Mouse (Mus musculus) stomach, postnatal 0 days (tissue): Measurements from ENCODE around the gene Rab1a. TPM values are rescaled to one million over a fixed set of nuclear protein-coding genes. Genes with fewer than 3 reads are reported as not detected.
A peak's percentile ranks its signal among the peaks of the same experiment; 100 is the strongest.

Source experiments
- ATAC-seq: fragments of 200-750 bp; cut with Nextera tagmentation; 2 replicates; pipeline ENCODE4 v1.8.0; 2017; ENCODE audit not compliant: low FRiP score, low TSS enrichment
- DNase-seq: peaks from one replicate; pipeline ENCODE4 v3.0.0-alpha.2; 2016; ENCODE audit warnings: low spot score
- H3K27ac ChIP-seq: fragments of 300-500 bp; sonication (generic); replicated peaks from 2 replicates; pipeline ENCODE4 v1.5.1; 2014; ENCODE audit warnings: mild to moderate bottlenecking, control low read depth
- H3K27me3 ChIP-seq: fragments of 300-500 bp; sonication (generic); 2 replicates; pipeline ENCODE4 v1.6.1; 2014; ENCODE audit warnings: low read length; ENCODE audit not compliant: control insufficient read depth, insufficient read depth
- H3K36me3 ChIP-seq: fragments of 300-500 bp; sonication (generic); 2 replicates; pipeline ENCODE4 v1.6.1; 2014; ENCODE audit warnings: low read length, mixed read lengths; ENCODE audit not compliant: control insufficient read depth, insufficient read depth
- H3K4me1 ChIP-seq: fragments of 300-500 bp; sonication (generic); replicated peaks from 2 replicates; pipeline ENCODE4 v1.6.1; 2014; ENCODE audit warnings: antibody characterized with exemption; ENCODE audit not compliant: control insufficient read depth, insufficient read depth
- H3K4me2 ChIP-seq: fragments of 300-500 bp; sonication (generic); replicated peaks from 2 replicates; pipeline ENCODE4 v1.6.1; 2014; ENCODE audit warnings: low read depth, mild to moderate bottlenecking, control low read depth, moderate library complexity
- H3K4me3 ChIP-seq: fragments of 300-500 bp; sonication (generic); 2 replicates; pipeline ENCODE4 v1.5.1; 2014; ENCODE audit warnings: low read depth, low read length, control low read depth
- H3K9ac ChIP-seq: fragments of 300-500 bp; sonication (generic); 2 replicates; pipeline ENCODE4 v1.6.1; 2014; ENCODE audit warnings: mild to moderate bottlenecking, low read length, control low read depth, mixed read lengths
- H3K9me3 ChIP-seq: fragments of 300-500 bp; sonication (generic); 2 replicates; pipeline ENCODE4 v1.6.1; 2016; ENCODE audit warnings: low read length; ENCODE audit not compliant: control insufficient read depth
- CTCF ChIP-seq: IDR thresholded peaks from 2 replicates; pipeline ENCODE4 v1.5.1; 2016; ENCODE audit warnings: antibody characterized with exemption, low read depth, mild to moderate bottlenecking, moderate library complexity
- EP300 ChIP-seq: optimal IDR thresholded peaks from 2 replicates; pipeline ENCODE3; 2016; ENCODE audit warnings: antibody characterized with exemption
- WGBS: fragments of 180-500 bp; shearing (Covaris S2); extraction: QIAGEN DNeasy Blood & Tissue Kit; methylation state at CpG from one replicate; pipeline ENCODE4 v1.1.7; 2014; 5-methylcytosine and 5-hydroxymethylcytosine counted together
- polyA plus RNA-seq: library from polyadenylated mRNA; unstranded; fragments of >200 nt; fragmentation: Nextera tagmentation; extraction: Ambion mirVana; gene quantifications from 2 replicates; pipeline ENCODE4 v1.2.1, GENCODE M21; 2015

The Rab1a gene
- polyA plus RNA-seq, 1 experiment from 2014 or later: 295 TPM

- no peaks in the 10 kb centered on the region for H3K27me3 ChIP-seq
- no peaks in the 10 kb centered on the region for H3K9me3 ChIP-seq
- H3K4me2 ChIP-seq: peak overlapping the region; percentile 70
- H3K4me1 ChIP-seq: peaks cover 10% of the 10 kb centered on the region
- DNase-seq: no peak
- H3K9ac ChIP-seq: peak overlapping the region; percentile 100
- no peak for ATAC-seq
- peak overlapping the region; percentile 100 for H3K27ac ChIP-seq
- no peaks in the 10 kb centered on the region for H3K36me3 ChIP-seq
- 22% methylated on average over 7 of the region's 7 CpGs for WGBS
- peak overlapping the region; percentile 100 for H3K4me3 ChIP-seq
- TF ChIP-seq EP300: no peak
- TF ChIP-seq CTCF: no peak
Observed at GRCm38 (mm10) chr11:20202299-20203011, 1.2 kb downstream of the Rab1a start.

DNA sequence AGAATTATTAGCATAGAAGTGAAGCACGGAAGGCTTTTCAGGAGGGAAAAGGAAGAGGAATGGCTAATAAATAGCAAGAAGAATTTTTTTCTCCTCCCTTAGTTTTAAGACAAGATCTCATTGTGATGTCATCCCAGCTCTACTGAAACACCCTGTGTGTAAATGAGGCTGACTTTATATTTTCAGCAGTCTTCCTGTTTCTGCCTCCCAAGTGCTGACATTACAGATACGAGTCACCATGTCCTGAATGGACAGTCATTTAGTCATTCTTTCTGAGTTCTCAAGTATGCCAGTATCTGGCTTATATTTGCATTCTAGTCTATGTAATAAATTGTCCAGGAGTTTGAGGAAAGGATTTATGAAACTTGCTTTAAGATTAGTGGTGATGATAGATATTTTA, 3.1 kb downstream of the Rab1a start:
- 41% methylated on average over 2 of the region's 2 CpGs for WGBS
- H3K27ac ChIP-seq: no peak overlapping the region

GRCm38 (mm10) chr11:20204870-20205446, 3.7 kb downstream of the Rab1a start:
- Histone ChIP-seq H3K9me3 (no peaks in the 10 kb centered on the region), H3K27me3 (no peaks in the 10 kb centered on the region), H3K4me1 (peaks cover 10% of the 10 kb centered on the region), H3K4me3 (no peak overlapping the region), H3K36me3 (no peaks in the 10 kb centered on the region), H3K9ac (no peak overlapping the region), H3K4me2 (no peak overlapping the region), H3K27ac (no peak overlapping the region)
- DNase-seq (no peak), ATAC-seq (no peak)
- TF ChIP-seq EP300 (no peak), CTCF (no peak)
- WGBS: 39% methylated on average over 9 of the region's 9 CpGs

More for the DNA sequence above, 3.1 kb downstream of the Rab1a start:
- Histone ChIP-seq H3K9me3 (no peaks in the 10 kb centered on the region), H3K27me3 (no peaks in the 10 kb centered on the region), H3K9ac (no peak overlapping the region), H3K4me3 (no peak overlapping the region), H3K36me3 (no peaks in the 10 kb centered on the region), H3K4me1 (peaks cover 10% of the 10 kb centered on the region), H3K4me2 (peak overlapping the region; percentile 31; the same call in 1 of the 2 replicates)
- ATAC-seq: no peak
- TF ChIP-seq EP300 (no peak), CTCF (no peak)
- DNase-seq: no peak

GRCm38 (mm10) chr11:20205538-20205937, 4.3 kb downstream of the Rab1a start:
- Histone ChIP-seq H3K4me1 (peaks cover 10% of the 10 kb centered on the region), H3K9me3 (no peaks in the 10 kb centered on the region), H3K27ac (no peak overlapping the region), H3K36me3 (no peaks in the 10 kb centered on the region), H3K4me2 (no peak overlapping the region), H3K9ac (no peak overlapping the region), H3K4me3 (no peak overlapping the region), H3K27me3 (no peaks in the 10 kb centered on the region)
- WGBS: 32% methylated on average over 4 of the region's 4 CpGs
- no peak for DNase-seq
- ATAC-seq: no peak
- TF ChIP-seq CTCF (no peak), EP300 (no peak)

GRCm38 (mm10) chr11:20206626-20207223, 5.5 kb downstream of the Rab1a start:
- Histone ChIP-seq H3K4me2 (no peak overlapping the region), H3K27ac (no peak overlapping the region), H3K4me3 (no peak overlapping the region), H3K36me3 (no peaks in the 10 kb centered on the region), H3K9ac (no peak overlapping the region), H3K27me3 (no peaks in the 10 kb centered on the region), H3K4me1 (peaks cover 10% of the 10 kb centered on the region), H3K9me3 (no peaks in the 10 kb centered on the region)
- 28% methylated on average over 2 of the region's 2 CpGs for WGBS
- TF ChIP-seq CTCF (no peak), EP300 (no peak)
- ATAC-seq (no peak), DNase-seq (no peak)

DNA sequence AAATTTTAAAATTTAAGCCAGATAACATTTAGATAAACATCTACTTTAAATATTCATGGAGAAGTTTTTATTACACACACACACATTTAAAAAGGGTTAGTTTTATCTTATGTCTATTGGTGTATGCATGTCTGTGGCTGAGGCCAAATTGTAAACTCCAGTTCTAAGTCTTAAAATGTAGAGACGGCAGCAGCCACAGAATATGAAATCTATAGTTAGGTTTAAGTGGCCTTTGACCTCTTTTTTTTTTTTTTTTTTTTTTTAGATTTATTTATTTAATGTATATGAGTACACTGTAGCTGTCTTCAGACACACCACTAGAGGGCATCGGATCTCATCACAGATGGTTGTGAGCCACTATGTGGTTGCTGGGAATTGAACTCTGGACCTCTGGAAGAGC, 6.4 kb downstream of the Rab1a start:
- ATAC-seq (no peak), DNase-seq (no peak)
- Histone ChIP-seq H3K4me1 (peaks cover 10% of the 10 kb centered on the region), H3K27me3 (no peaks in the 10 kb centered on the region), H3K4me2 (no peak overlapping the region), H3K27ac (no peak overlapping the region), H3K36me3 (no peaks in the 10 kb centered on the region), H3K4me3 (no peak overlapping the region), H3K9me3 (no peaks in the 10 kb centered on the region), H3K9ac (no peak overlapping the region)
- WGBS: 51% methylated on average over 2 of the region's 2 CpGs
- peak; percentile 27 for TF ChIP-seq CTCF
- no peak for TF ChIP-seq EP300
